In the genomic region with DNA sequence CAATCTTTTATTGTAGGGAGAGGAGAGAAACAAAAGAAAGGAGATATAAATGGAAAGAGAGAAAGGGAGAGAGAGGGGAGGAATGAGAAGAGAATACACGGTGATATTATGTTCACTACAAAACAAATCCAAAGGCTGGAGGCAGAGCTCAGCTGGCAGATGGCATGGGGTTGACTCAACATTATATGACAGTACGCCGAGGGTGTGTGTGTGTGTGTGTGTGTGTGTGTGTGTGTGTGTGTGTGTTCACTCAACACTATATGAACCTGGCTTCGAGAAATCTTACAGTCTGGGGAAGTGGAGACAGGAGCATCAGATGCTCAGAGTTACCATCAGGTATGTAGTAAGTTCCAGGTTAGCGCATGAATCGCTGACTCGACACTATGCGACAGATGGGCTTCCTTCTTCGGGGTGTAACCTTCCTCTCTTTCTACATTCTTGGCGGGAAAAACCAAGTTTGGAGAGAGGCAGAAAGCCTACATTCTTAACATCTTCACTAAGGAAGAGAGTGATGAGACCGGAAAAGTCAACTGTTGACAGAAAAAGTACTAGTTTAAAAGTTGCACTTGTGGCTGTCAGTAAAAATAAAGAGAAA, we compare ENCODE assay signal across 9 mouse cellular contexts. TPM values are rescaled to one million over a fixed set of nuclear protein-coding genes. Genes with fewer than 3 reads are reported as not detected.
DNase-seq lines count a peak whose midpoint lies in the region; ATAC-seq lines count a peak whose summit lies in the region.
"Had no signal": no experiment of that assay in that cellular context is flagged by ENCODE, and none has a peak within 500 bp of the region (broad histone marks: within the 10 kb centered on the region; RNA-seq: fewer than 3 reads in every experiment).

No protein-coding gene starts in this region.

- H3K27me3 ChIP-seq in heart, embryonic 13.5 days (replicated peaks) = peaks cover 12% of the 10 kb centered on the region
- peaks cover 18% of the 10 kb centered on the region for H3K27me3 ChIP-seq in midbrain, embryonic 12.5 days

- H3K4me2 ChIP-seq in heart, embryonic 13.5 days = peak overlapping the region; percentile 95
- H3K4me2 ChIP-seq in midbrain, embryonic 12.5 days (replicated peaks) = peak overlapping the region; percentile 80; the same call in 1 of the 2 replicates

- 76% methylated on average over 11 of the region's 11 CpGs for WGBS in heart, embryonic 13.5 days
- WGBS in midbrain, embryonic 12.5 days = 87% methylated on average over 11 of the region's 11 CpGs

- H3K4me3 ChIP-seq in heart, embryonic 13.5 days = peak overlapping the region; percentile 62
- H3K4me3 ChIP-seq in midbrain, embryonic 12.5 days = peak overlapping the region; percentile 43; the same call in 1 of the 2 replicates
- H3K4me3 ChIP-seq: liver, embryonic 15.5 days had no signal

- no peak overlapping the region for H3K27ac ChIP-seq in heart, embryonic 13.5 days (replicated peaks)
- no peak overlapping the region for H3K27ac ChIP-seq in midbrain, embryonic 12.5 days (replicated peaks)
- H3K27ac ChIP-seq: liver, embryonic 15.5 days had no signal

- H3K9ac ChIP-seq in heart, embryonic 13.5 days = no peak overlapping the region
- no peak overlapping the region for H3K9ac ChIP-seq in midbrain, embryonic 12.5 days (replicated peaks)
- H3K9ac ChIP-seq: liver, embryonic 15.5 days had no signal

- no peak for DNase-seq in heart, adult 8-10 months (ENCODE audit: low spot score)
- peak; percentile 43 for DNase-seq in right cerebral cortex, adult 18-20 months
- DNase-seq in right cerebral cortex, postnatal 4 days = no peak
- no peak for DNase-seq in urinary bladder, postnatal 10 days (ENCODE audit: low spot score)
- no peak for DNase-seq in kidney, postnatal 4 days
- DNase-seq in urinary bladder, adult 2 months (ENCODE audit: low spot score) = no peak

- ATAC-seq in heart, embryonic 13.5 days (ENCODE audit: extremely low read depth, insufficient number of reproducible peaks, low FRiP score, low TSS enrichment) = no peak
- ATAC-seq in midbrain, embryonic 12.5 days (ENCODE audit: low FRiP score, low read depth) = no peak

- peaks cover 7% of the 10 kb centered on the region for H3K4me1 ChIP-seq in heart, embryonic 13.5 days
- H3K4me1 ChIP-seq in midbrain, embryonic 12.5 days = peaks cover 8% of the 10 kb centered on the region
- H3K4me1 ChIP-seq: liver, embryonic 15.5 days had no signal

- no peaks in the 10 kb centered on the region for H3K9me3 ChIP-seq in heart, embryonic 13.5 days
- no peaks in the 10 kb centered on the region for H3K9me3 ChIP-seq in midbrain, embryonic 12.5 days
- H3K9me3 ChIP-seq: liver, embryonic 15.5 days had no signal

- H3K36me3 ChIP-seq in heart, embryonic 13.5 days = no peaks in the 10 kb centered on the region
- no peaks in the 10 kb centered on the region for H3K36me3 ChIP-seq in midbrain, embryonic 12.5 days
- H3K36me3 ChIP-seq: liver, embryonic 15.5 days had no signal

RNA-seq across cellular contexts. Expression of a gene that starts 0.5 kb away (rescaled TPM):
- polyA plus RNA-seq in heart, embryonic 13.5 days (2015; fragmentation: Nextera tagmentation; extraction: Ambion mirVana) = 0.57 and 0.61 TPM in 2 replicates
- under 1 TPM; 0.27 to 0.49 (median 0.34) TPM for total RNA-seq in heart, adult 8-10 months (2022)
- polyA plus RNA-seq in midbrain, embryonic 12.5 days (2016; fragmentation: Nextera tagmentation; extraction: Ambion mirVana) = 0.14 and 0.18 TPM in 2 replicates
- 4.0 and 4.1 TPM in 2 replicates for polyA plus RNA-seq in urinary bladder, adult 2 months (2012; rRNA removed)
